Mouse (Mus musculus) ES-E14 (cell line): ENCODE results near the gene Grid1.

ENCODE experiments used
- CHD2 ChIP-seq: IDR thresholded peaks from 2 replicates; pipeline ENCODE4 v1.6.1; 2014; ENCODE audit warnings: mild to moderate bottlenecking, low read depth, low read length, inconsistent platforms
- ZC3H11A ChIP-seq: IDR thresholded peaks from 2 replicates; pipeline ENCODE4 v1.6.1; 2012; ENCODE audit warnings: low read depth, mild to moderate bottlenecking, inconsistent platforms, low read length, borderline replicate concordance
- ZNF384 ChIP-seq: IDR thresholded peaks from 2 replicates; pipeline ENCODE4 v1.6.1; 2012; ENCODE audit warnings: low read depth, low read length, inconsistent platforms

DNA sequence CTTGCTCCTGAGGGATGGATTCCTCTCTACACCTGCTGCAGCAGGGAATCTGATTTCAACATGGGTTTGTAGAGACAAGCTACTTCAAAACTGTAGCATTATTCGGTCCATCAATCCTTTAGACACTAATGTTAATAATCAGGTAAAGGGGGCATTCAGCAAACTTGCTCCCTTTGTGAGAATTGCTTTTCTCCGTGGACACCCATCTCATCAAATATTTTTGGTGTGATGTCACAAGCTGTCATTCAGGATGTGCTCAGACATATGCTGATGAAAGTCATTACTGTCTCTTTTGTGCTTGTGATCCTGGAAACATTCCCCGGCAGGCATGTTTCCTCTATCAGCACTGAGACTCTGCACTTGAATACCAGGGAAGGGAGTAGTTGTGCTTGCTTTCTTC lies 536.1 kb downstream of the Grid1 start:
- TF ChIP-seq ZNF384 (no peak), ZC3H11A (no peak), CHD2 (no peak)
